Mouse (Mus musculus) C2C12 (cell line): Measurements from ENCODE around the gene Tnfsf13b. TPM values are rescaled to one million over a fixed set of nuclear protein-coding genes. Genes with fewer than 3 reads are reported as not detected.

ENCODE experiments used
- H3K27me3 ChIP-seq: one replicate; pipeline ENCODE4 v1.6.1; 2011; ENCODE audit not compliant: control insufficient read depth, insufficient read depth, insufficient read length
- H3K36me3 ChIP-seq: one replicate; pipeline ENCODE4 v1.6.1; 2011; ENCODE audit not compliant: control insufficient read depth, insufficient read depth
- H3K4me3 ChIP-seq: one replicate; pipeline ENCODE4 v1.5.1; 2011; ENCODE audit warnings: mild to moderate bottlenecking, control low read depth; ENCODE audit not compliant: poor library complexity, insufficient read depth, severe bottlenecking
- H3K79me2 ChIP-seq: one replicate; pipeline ENCODE4 v1.6.1; 2011; ENCODE audit not compliant: control insufficient read depth, insufficient read depth
- H3K79me3 ChIP-seq: one replicate; pipeline ENCODE4 v1.6.1; 2011; ENCODE audit warnings: low read depth, control low read depth
- H3ac ChIP-seq: one replicate; pipeline ENCODE3; 2011; ENCODE audit warnings: low read depth; ENCODE audit not compliant: control insufficient read depth, insufficient read length
- CEBPB ChIP-seq: IDR thresholded peaks from one replicate; pipeline ENCODE4 v1.6.1; 2011; ENCODE audit warnings: low read depth, mild to moderate bottlenecking, control low read depth, moderate library complexity
- CTCF ChIP-seq: IDR thresholded peaks from one replicate; pipeline ENCODE4 v1.5.1; 2011; ENCODE audit not compliant: control insufficient read depth, insufficient read depth, insufficient read length
- FOSL1 ChIP-seq: IDR thresholded peaks from one replicate; pipeline ENCODE4 v1.8.0; 2011; ENCODE audit warnings: mild to moderate bottlenecking, low read length; ENCODE audit not compliant: poor library complexity, insufficient read depth, severe bottlenecking
- MAX ChIP-seq: IDR thresholded peaks from one replicate; pipeline ENCODE4 v1.6.1; 2011; ENCODE audit warnings: mild to moderate bottlenecking, control low read depth
- MYOD1 ChIP-seq: IDR thresholded peaks from one replicate; pipeline ENCODE4 v1.6.1; 2011; ENCODE audit warnings: low read depth; ENCODE audit not compliant: control insufficient read depth, insufficient read length
- MYOG ChIP-seq: IDR thresholded peaks from one replicate; pipeline ENCODE4 v1.6.1; 2011; ENCODE audit not compliant: control insufficient read depth, insufficient read length; ENCODE audit errors: extremely low read depth
- USF1 ChIP-seq: IDR thresholded peaks from one replicate; pipeline ENCODE4 v1.6.1; 2011; ENCODE audit warnings: low read depth, mild to moderate bottlenecking, control low read depth, moderate library complexity
- polyA plus RNA-seq: library from polyadenylated mRNA; unstranded; fragments of >200 nt; fragmentation: generic; extraction: Trizol; gene quantifications from one replicate; pipeline ENCODE4 v1.2.1, GENCODE M21; 2012; ENCODE audit warnings: missing spikeins

Gene Tnfsf13b
- polyA plus RNA-seq, 1 experiment, result 0.04 TPM

- H3K79me2 ChIP-seq, result no peaks in the 10 kb centered on the region
- H3K79me3 ChIP-seq, result no peaks in the 10 kb centered on the region
- no peak overlapping the region for H3K4me3 ChIP-seq
- H3K27me3 ChIP-seq, result peaks cover 13% of the 10 kb centered on the region
- H3ac ChIP-seq, result no peak overlapping the region
- H3K36me3 ChIP-seq, result no peaks in the 10 kb centered on the region
- TF ChIP-seq CEBPB (no peak), CTCF (no peak), USF1 (no peak), MYOG (no peak), MYOD1 (no peak), MAX (no peak), FOSL1 (no peak)
Observed at GRCm38 (mm10) chr8:10030320-10031060, 24.2 kb downstream of the Tnfsf13b start.

DNA sequence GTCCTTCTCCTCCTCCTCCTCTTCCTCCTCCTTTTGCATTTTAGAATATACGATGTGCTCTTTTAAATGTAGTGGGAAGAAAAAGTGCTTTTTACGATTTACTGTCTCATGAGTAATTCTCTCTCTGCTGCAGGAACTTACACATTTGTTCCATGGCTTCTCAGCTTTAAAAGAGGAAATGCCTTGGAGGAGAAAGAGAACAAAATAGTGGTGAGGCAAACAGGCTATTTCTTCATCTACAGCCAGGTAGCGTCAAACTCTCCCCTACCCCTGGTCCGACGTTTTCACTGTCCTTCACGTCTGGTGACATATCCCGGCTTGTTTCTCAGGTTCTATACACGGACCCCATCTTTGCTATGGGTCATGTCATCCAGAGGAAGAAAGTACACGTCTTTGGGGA lies 24.9 kb downstream of the Tnfsf13b start:
- TF ChIP-seq USF1 (no peak), FOSL1 (no peak), MYOG (no peak), MYOD1 (no peak), CTCF (no peak), MAX (no peak), CEBPB (no peak)
- Histone ChIP-seq H3K36me3 (no peaks in the 10 kb centered on the region), H3K79me2 (no peaks in the 10 kb centered on the region), H3K4me3 (no peak overlapping the region), H3ac (no peak overlapping the region), H3K27me3 (peaks cover 13% of the 10 kb centered on the region), H3K79me3 (no peaks in the 10 kb centered on the region)

GRCm38 (mm10) chr8:10040866-10041265 lies 34.6 kb downstream of the Tnfsf13b start:
- H3ac ChIP-seq, result no peak overlapping the region
- peaks cover 2% of the 10 kb centered on the region for H3K27me3 ChIP-seq
- no peaks in the 10 kb centered on the region for H3K79me2 ChIP-seq
- TF ChIP-seq CTCF (no peak), CEBPB (no peak), FOSL1 (no peak), MYOD1 (no peak), MYOG (no peak), USF1 (no peak), MAX (no peak)
- H3K4me3 ChIP-seq, result no peak overlapping the region
- no peaks in the 10 kb centered on the region for H3K36me3 ChIP-seq
- H3K79me3 ChIP-seq, result no peaks in the 10 kb centered on the region

- TF ChIP-seq MYOD1 (no peak), CTCF (peak; percentile 41)
- Histone ChIP-seq H3K27me3 (peaks cover 12% of the 10 kb centered on the region), H3K36me3 (no peaks in the 10 kb centered on the region), H3K79me3 (no peaks in the 10 kb centered on the region), H3K4me3 (no peak overlapping the region), H3ac (no peak overlapping the region), H3K79me2 (no peaks in the 10 kb centered on the region)
Observed at GRCm38 (mm10) chr8:10043842-10044510, 37.7 kb downstream of the Tnfsf13b start.

DNA sequence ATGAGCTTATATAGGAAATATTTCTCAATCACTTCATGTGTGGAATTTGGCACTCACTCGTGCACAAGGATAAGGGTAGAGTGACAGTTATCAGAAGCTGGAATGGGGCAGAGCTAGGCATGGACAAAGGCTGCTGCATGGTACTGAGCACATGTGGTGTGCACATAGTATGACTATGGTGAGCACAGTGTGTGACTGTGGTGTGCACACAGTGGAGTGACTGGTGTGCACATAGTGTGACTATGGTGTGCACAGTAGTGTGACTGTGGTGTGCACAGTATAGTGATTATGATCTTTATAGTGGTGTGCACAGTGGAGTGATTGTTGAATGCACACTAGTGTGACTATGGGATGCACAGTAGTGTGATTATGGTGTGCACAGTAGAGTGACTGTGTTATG lies 39.5 kb downstream of the Tnfsf13b start:
- H3K79me3 ChIP-seq, result no peaks in the 10 kb centered on the region
- no peak overlapping the region for H3K4me3 ChIP-seq
- no peaks in the 10 kb centered on the region for H3K79me2 ChIP-seq
- H3K27me3 ChIP-seq, result peaks cover 12% of the 10 kb centered on the region
- no peak overlapping the region for H3ac ChIP-seq
- no peak for TF ChIP-seq CEBPB
- no peak for TF ChIP-seq MAX
- TF ChIP-seq MYOG, result no peak
- TF ChIP-seq FOSL1, result no peak
- TF ChIP-seq USF1, result no peak
- no peaks in the 10 kb centered on the region for H3K36me3 ChIP-seq

DNA sequence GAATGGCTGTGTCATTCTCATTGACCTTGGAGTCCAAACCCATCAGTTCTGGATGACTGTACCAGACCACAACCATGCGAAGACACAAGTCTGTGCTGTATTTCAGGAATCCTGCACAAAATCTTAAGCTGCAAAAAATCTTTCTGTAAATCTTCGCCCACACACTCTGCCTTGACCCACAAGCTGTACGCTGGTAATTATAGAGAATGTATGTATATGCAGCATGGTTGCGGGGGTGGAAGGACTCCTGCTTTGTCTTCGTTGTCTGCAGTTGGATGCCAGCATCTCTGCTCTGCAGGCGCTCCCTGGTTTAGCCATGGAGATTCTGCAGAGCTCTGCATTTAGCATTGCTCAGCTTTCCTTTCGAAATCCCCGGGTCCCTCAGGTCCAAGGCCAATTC lies 42.9 kb downstream of the Tnfsf13b start:
- Histone ChIP-seq H3ac (no peak overlapping the region), H3K4me3 (no peak overlapping the region), H3K36me3 (no peaks in the 10 kb centered on the region), H3K79me3 (no peaks in the 10 kb centered on the region), H3K79me2 (no peaks in the 10 kb centered on the region), H3K27me3 (peaks cover 12% of the 10 kb centered on the region)
- TF ChIP-seq MAX, result no peak
- TF ChIP-seq FOSL1, result no peak
- no peak for TF ChIP-seq CEBPB
- TF ChIP-seq USF1, result no peak
- TF ChIP-seq CTCF, result no peak
- TF ChIP-seq MYOD1, result no peak
- no peak for TF ChIP-seq MYOG
